8 mouse cellular contexts compared by ENCODE assay signal in genomic region chr9:41229225-41229582, GRCm38 (mm10).
DNase-seq lines count a peak whose midpoint lies in the region; ATAC-seq and TF ChIP-seq lines count a peak whose summit lies in the region.

No protein-coding gene starts in this region.

- intact Hi-C loops in gastrocnemius, postnatal 36 days (cut with DNase I) = loop anchor here (1.0 to 10.0 kb wide), 3 partner anchors 162 to 723 kb away; no protein-coding TSS in a partner anchor

- peaks cover 6% of the 10 kb centered on the region; the same call in 1 of the 2 replicates for H3K4me1 ChIP-seq in kidney, embryonic 14.5 days (ENCODE audit: control insufficient read depth, insufficient read depth, low read length)
- no peaks in the 10 kb centered on the region for H3K4me1 ChIP-seq in cortical plate, adult 2 months (ENCODE audit: control insufficient read depth, insufficient read depth, low read length)
- H3K4me1 ChIP-seq in hindbrain, embryonic 13.5 days (replicated peaks) = peaks cover 34% of the 10 kb centered on the region
- H3K4me1 ChIP-seq in midbrain, embryonic 11.5 days (ENCODE audit: control insufficient read depth, insufficient read depth, low read length) = peaks cover 15% of the 10 kb centered on the region

- DNase-seq in kidney, postnatal 14 days = no peak
- DNase-seq in midbrain, embryonic 11.5 days (ENCODE audit: low spot score, missing footprints) = no peak
- no peak for DNase-seq in urinary bladder, adult 2 months (ENCODE audit: low spot score)
- no peak for DNase-seq in adrenal gland, postnatal 10 days
- DNase-seq in gastrocnemius, postnatal 36 days = no peak

- H3K9ac ChIP-seq in kidney, embryonic 14.5 days (ENCODE audit: low read depth, low read length) = peak overlapping the region; percentile 62
- H3K9ac ChIP-seq in hindbrain, embryonic 13.5 days = peak overlapping the region; percentile 73
- H3K9ac ChIP-seq in midbrain, embryonic 11.5 days (ENCODE audit: low read length) = peak overlapping the region; percentile 74

- H3K36me3 ChIP-seq in kidney, embryonic 14.5 days (ENCODE audit: control insufficient read depth, insufficient read depth, low read length) = no peaks in the 10 kb centered on the region
- H3K36me3 ChIP-seq in hindbrain, embryonic 13.5 days = no peaks in the 10 kb centered on the region
- no peaks in the 10 kb centered on the region for H3K36me3 ChIP-seq in midbrain, embryonic 11.5 days (ENCODE audit: control insufficient read depth, insufficient read depth, low read length)

- no peaks in the 10 kb centered on the region for H3K27me3 ChIP-seq in kidney, embryonic 14.5 days (ENCODE audit: control insufficient read depth, insufficient read depth, low read length)
- H3K27me3 ChIP-seq in hindbrain, embryonic 13.5 days = no peaks in the 10 kb centered on the region
- H3K27me3 ChIP-seq in midbrain, embryonic 11.5 days (ENCODE audit: control insufficient read depth, insufficient read depth, low read length) = no peaks in the 10 kb centered on the region

- H3K4me3 ChIP-seq in kidney, embryonic 14.5 days (ENCODE audit: low read length) = peak overlapping the region; percentile 35
- peak overlapping the region; percentile 32 for H3K4me3 ChIP-seq in cortical plate, adult 2 months (ENCODE audit: insufficient read depth, low read length)
- H3K4me3 ChIP-seq in hindbrain, embryonic 13.5 days = peak overlapping the region; percentile 38
- peak overlapping the region; percentile 30; the same call in 1 of the 2 replicates for H3K4me3 ChIP-seq in midbrain, embryonic 11.5 days (ENCODE audit: low read depth, low read length)

- H3K4me2 ChIP-seq in kidney, embryonic 14.5 days (replicated peaks; ENCODE audit: low read depth, low read length) = peak overlapping the region; percentile 49
- peak overlapping the region; percentile 58 for H3K4me2 ChIP-seq in hindbrain, embryonic 13.5 days
- peak overlapping the region; percentile 51 for H3K4me2 ChIP-seq in midbrain, embryonic 11.5 days

- TF ChIP-seq CTCF in cortical plate, adult 2 months (IDR thresholded peaks at IDR 0.05; ENCODE audit: extremely low read depth, insufficient read depth, low read length) = no peak

- TF ChIP-seq POLR2A in cortical plate, adult 2 months (IDR thresholded peaks at IDR 0.05; ENCODE audit: extremely low read depth, insufficient read depth, low read length) = no peak

- ATAC-seq in kidney, embryonic 14.5 days (ENCODE audit: low FRiP score, low TSS enrichment) = peak; percentile 50
- no peak for ATAC-seq in hindbrain, embryonic 13.5 days (ENCODE audit: low FRiP score)
- no peak; the same call in 1 of the 2 replicates for ATAC-seq in midbrain, embryonic 11.5 days (ENCODE audit: low FRiP score)

- 6% methylated on average over 5 of the region's 5 CpGs for WGBS in kidney, embryonic 14.5 days
- 5% methylated on average over 5 of the region's 5 CpGs for WGBS in hindbrain, embryonic 13.5 days
- WGBS in midbrain, embryonic 11.5 days = 8% methylated on average over 5 of the region's 5 CpGs

- H3K9me3 ChIP-seq in kidney, embryonic 14.5 days (ENCODE audit: control insufficient read depth, low read length) = no peaks in the 10 kb centered on the region
- no peaks in the 10 kb centered on the region for H3K9me3 ChIP-seq in hindbrain, embryonic 13.5 days
- H3K9me3 ChIP-seq in midbrain, embryonic 11.5 days (ENCODE audit: control insufficient read depth, low read length) = no peaks in the 10 kb centered on the region

- H3K27ac ChIP-seq in kidney, embryonic 14.5 days (ENCODE audit: low read depth, low read length) = peak overlapping the region; percentile 65; the same call in 1 of the 2 replicates
- no peak overlapping the region for H3K27ac ChIP-seq in cortical plate, adult 2 months (ENCODE audit: insufficient read depth, low read length)
- H3K27ac ChIP-seq in hindbrain, embryonic 13.5 days = peak overlapping the region; percentile 95
- peak overlapping the region; percentile 89 for H3K27ac ChIP-seq in midbrain, embryonic 11.5 days (ENCODE audit: low read depth, low read length)
